Mouse (Mus musculus) erythroblast, embryonic 14.5 days (primary cell): ENCODE measurements around the gene Dnah17.

Experiments used
- GATA1 ChIP-seq: IDR thresholded peaks from 2 replicates; pipeline ENCODE4 v1.6.1; 2012; ENCODE audit warnings: low read length, inconsistent platforms, mixed read lengths
- TAL1 ChIP-seq: IDR thresholded peaks from 3 replicates; pipeline ENCODE4 v1.6.1; 2012; ENCODE audit warnings: low read length, inconsistent platforms, mixed read lengths

DNA sequence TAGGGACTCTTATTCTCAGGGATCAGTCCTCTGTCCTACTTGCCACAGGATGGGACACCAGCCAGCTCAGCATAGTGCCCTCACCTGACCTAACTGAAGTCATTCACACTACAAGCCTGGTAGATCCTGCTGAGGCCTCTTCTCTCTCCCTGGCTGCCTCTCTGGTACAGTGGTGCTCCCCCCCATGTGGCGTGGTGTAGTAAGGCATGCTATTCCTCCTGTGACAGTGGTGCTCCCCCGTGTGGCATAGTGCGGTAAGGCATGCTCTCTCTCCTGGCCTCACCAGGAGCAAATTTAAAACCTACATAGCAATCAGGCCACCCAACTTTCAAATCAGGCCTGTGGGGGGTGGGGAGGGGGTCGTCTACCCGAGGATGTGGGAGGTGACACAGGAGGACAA, 26.4 kb downstream of the Dnah17 start:
- TF ChIP-seq TAL1 (no peak), GATA1 (no peak)
